Mouse (Mus musculus) hindbrain, embryonic 11.5 days (tissue): ENCODE measurements around the gene Prkcb. TPM values are rescaled to one million over a fixed set of nuclear protein-coding genes. Genes with fewer than 3 reads are reported as not detected.
A peak's percentile ranks its signal among the peaks of the same experiment; 100 is the strongest.

ENCODE experiments used
- ATAC-seq: fragments of 200-750 bp; cut with Nextera tagmentation; 2 replicates; pipeline ENCODE4 v1.8.0; 2017; ENCODE audit warnings: mild to moderate bottlenecking, moderate TSS enrichment, moderate library complexity; ENCODE audit not compliant: low FRiP score
- DNase-seq: peaks from one replicate; pipeline ENCODE4 v3.0.0-alpha.2; 2015; ENCODE audit warnings: low spot score
- H3K27ac ChIP-seq: fragments of 300-500 bp; sonication (generic); 2 replicates; pipeline ENCODE4 v1.5.1; 2014; ENCODE audit warnings: mild to moderate bottlenecking, low read depth, low read length
- H3K27me3 ChIP-seq: fragments of 300-500 bp; sonication (generic); 2 replicates; pipeline ENCODE4 v1.6.1; 2014; ENCODE audit warnings: mild to moderate bottlenecking, low read length, moderate library complexity, mixed read lengths; ENCODE audit not compliant: control insufficient read depth, insufficient read depth
- H3K36me3 ChIP-seq: fragments of 300-500 bp; sonication (generic); 2 replicates; pipeline ENCODE4 v1.6.1; 2014; ENCODE audit warnings: mild to moderate bottlenecking, low read length, moderate library complexity, mixed read lengths; ENCODE audit not compliant: control insufficient read depth, insufficient read depth
- H3K4me1 ChIP-seq: fragments of 300-500 bp; sonication (generic); replicated peaks from 2 replicates; pipeline ENCODE4 v1.6.1; 2014; ENCODE audit warnings: low read length, mixed read lengths; ENCODE audit not compliant: control insufficient read depth, insufficient read depth
- H3K4me2 ChIP-seq: fragments of 300-500 bp; sonication (generic); replicated peaks from 2 replicates; pipeline ENCODE4 v1.6.1; 2014; ENCODE audit warnings: mild to moderate bottlenecking, low read depth, low read length
- H3K4me3 ChIP-seq: fragments of 300-500 bp; sonication (generic); 2 replicates; pipeline ENCODE4 v1.5.1; 2014; ENCODE audit warnings: low read depth, low read length
- H3K9ac ChIP-seq: fragments of 300-500 bp; sonication (generic); 2 replicates; pipeline ENCODE4 v1.6.1; 2014; ENCODE audit warnings: low read depth, low read length
- H3K9me3 ChIP-seq: fragments of 300-500 bp; sonication (generic); 2 replicates; pipeline ENCODE4 v1.6.1; 2016; ENCODE audit warnings: low read length; ENCODE audit not compliant: control insufficient read depth
- WGBS: fragments of 180-500 bp; shearing (Covaris S2); extraction: QIAGEN DNeasy Blood & Tissue Kit; methylation state at CpG from one replicate; pipeline ENCODE4 v1.1.7; 2014; 5-methylcytosine and 5-hydroxymethylcytosine counted together
- polyA plus RNA-seq: library from polyadenylated mRNA; unstranded; fragments of >200 nt; fragmentation: Nextera tagmentation; extraction: Ambion mirVana; gene quantifications from 2 replicates; pipeline ENCODE4 v1.2.1, GENCODE M21; 2014

Gene Prkcb
- polyA plus RNA-seq, 1 experiment from 2014 or later = 22.3 TPM

DNA sequence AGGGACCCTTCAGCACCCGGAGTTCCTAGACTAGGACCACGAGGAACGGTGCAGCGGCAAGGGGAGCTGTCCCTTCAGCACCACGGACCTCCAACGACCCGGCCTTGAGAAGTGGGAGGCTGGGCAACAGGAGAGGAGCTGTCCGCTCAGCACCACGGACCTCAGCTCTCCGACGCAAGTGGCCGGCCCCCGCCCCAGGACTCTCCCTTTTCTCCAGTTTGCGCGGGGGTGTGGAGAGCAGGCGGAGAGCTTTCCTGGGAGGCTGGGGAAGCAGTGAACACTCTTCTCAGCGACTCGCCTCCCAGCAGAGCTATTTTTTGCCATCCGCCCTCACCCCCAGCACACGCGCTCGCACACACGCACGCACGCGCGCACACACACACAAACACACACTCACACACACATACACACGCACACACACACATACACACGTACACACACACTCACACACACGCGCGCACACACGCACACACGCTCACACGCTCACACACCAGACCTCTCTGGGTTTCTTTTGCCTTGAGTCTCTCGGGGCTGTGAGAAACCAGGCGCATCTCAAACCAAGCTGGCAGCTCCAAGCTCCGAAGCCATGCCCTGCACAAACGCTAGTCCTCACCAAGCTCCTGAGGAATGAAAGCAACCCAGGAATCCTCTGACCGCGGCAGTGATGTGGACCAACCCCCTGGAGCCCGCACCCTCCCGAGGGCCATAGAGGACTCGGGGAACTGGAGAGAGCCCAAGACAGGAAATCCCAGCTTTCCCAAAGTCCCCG lies 382.5 kb downstream of the Prkcb start:
- Histone ChIP-seq H3K4me1 (no peaks in the 10 kb centered on the region), H3K27ac (no peak overlapping the region), H3K9me3 (no peaks in the 10 kb centered on the region), H3K36me3 (no peaks in the 10 kb centered on the region), H3K9ac (no peak overlapping the region; the same call in 1 of the 2 replicates), H3K4me2 (peak overlapping the region; percentile 41), H3K4me3 (peak overlapping the region; percentile 28), H3K27me3 (peaks cover 3% of the 10 kb centered on the region; the same call in 1 of the 2 replicates)
- WGBS = 10% methylated on average over 40 of the region's 45 CpGs
- DNase-seq (peak; percentile 94), ATAC-seq (peak; percentile 71)

DNA sequence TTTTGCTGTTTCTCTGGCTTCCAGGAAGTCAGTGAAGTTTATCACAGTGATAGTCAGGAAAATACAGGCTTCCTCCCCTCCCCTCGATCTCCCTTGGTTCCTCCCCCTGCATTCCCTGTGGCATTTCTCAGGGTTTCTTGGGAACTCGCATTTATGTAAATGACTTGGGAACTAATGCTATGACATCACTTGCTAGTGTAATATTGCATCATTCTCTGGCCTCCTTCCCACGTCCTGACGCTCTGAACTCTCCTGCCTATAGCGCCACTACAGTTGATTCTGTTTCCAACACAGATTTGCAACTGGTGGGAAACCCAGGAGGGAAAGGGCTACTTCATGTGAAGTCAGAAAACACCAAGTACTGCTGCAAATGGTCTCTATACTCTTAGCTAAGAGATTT lies 384.4 kb downstream of the Prkcb start:
- H3K9me3 ChIP-seq = no peaks in the 10 kb centered on the region
- H3K4me2 ChIP-seq = no peak overlapping the region
- no peak overlapping the region for H3K4me3 ChIP-seq
- no peaks in the 10 kb centered on the region for H3K36me3 ChIP-seq
- no peak overlapping the region for H3K9ac ChIP-seq
- WGBS = 56% methylated on average over 5 of the region's 5 CpGs
- ATAC-seq = no peak
- H3K27me3 ChIP-seq = peaks cover 3% of the 10 kb centered on the region; the same call in 1 of the 2 replicates
- no peaks in the 10 kb centered on the region for H3K4me1 ChIP-seq
- DNase-seq = no peak
- no peak overlapping the region for H3K27ac ChIP-seq

DNA sequence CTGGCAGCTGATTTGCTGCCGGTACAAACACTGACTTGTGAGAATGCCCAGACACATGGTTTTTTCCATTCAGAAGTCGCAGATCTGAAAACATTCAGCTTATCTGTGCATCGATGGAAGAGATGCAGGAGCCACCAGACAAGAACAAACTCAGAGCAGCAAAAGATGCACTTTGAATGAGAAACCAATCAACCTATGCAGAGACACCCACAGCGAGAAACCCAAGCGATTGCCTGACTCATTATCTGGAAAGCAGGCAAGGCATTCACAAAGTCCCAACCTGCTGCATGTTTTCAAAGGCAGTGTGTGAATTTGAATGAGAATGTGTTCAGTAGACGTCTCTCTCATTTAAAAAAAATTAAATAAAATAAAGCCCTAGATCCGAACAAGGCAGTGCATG lies 386.7 kb downstream of the Prkcb start:
- no peaks in the 10 kb centered on the region for H3K4me1 ChIP-seq
- ATAC-seq (no peak), DNase-seq (no peak)
- H3K4me2 ChIP-seq = no peak overlapping the region
- peaks cover 3% of the 10 kb centered on the region; the same call in 1 of the 2 replicates for H3K27me3 ChIP-seq
- 82% methylated on average over 7 of the region's 7 CpGs for WGBS
- no peaks in the 10 kb centered on the region for H3K36me3 ChIP-seq
- H3K27ac ChIP-seq = no peak overlapping the region
- H3K9ac ChIP-seq = no peak overlapping the region
- no peak overlapping the region for H3K4me3 ChIP-seq
- no peaks in the 10 kb centered on the region for H3K9me3 ChIP-seq

Other genes starting within 250 kb of the Prkcb start
- 94.1 and 94.5 TPM in 2 replicates for gene Ubfd1, start 221.6 kb upstream of the Prkcb start, polyA plus RNA-seq
- 14.5 TPM in 2 replicates for gene Ears2, start 221.5 kb upstream of the Prkcb start, polyA plus RNA-seq
- gene Ndufab1, start 186.9 kb upstream of the Prkcb start, polyA plus RNA-seq = 649 and 690 TPM in 2 replicates
- 14.6 and 20.9 TPM in 2 replicates for gene Palb2, start 155.8 kb upstream of the Prkcb start, polyA plus RNA-seq
- 143 and 144 TPM in 2 replicates for gene Dctn5, start 155.7 kb upstream of the Prkcb start, polyA plus RNA-seq
- gene Plk1, start 129.3 kb upstream of the Prkcb start, polyA plus RNA-seq = 84.4 and 101 TPM in 2 replicates
- gene Ern2, start 102.5 kb upstream of the Prkcb start, polyA plus RNA-seq = 0.07 and 0.19 TPM in 2 replicates
- 0.11 and 0.14 TPM in 2 replicates for gene Chp2, start 69.3 kb upstream of the Prkcb start, polyA plus RNA-seq